Mouse (Mus musculus): ENCODE measurements at regions not wholly inside any gene's neighbourhood (a gene's known extent, or its start where the extent isn't known, plus 50 kb on each side); places are given as distances from the start of the nearest gene placed in this dataset.

GRCm38 (mm10) chr15:42364979-42365378, 2230.8 kb downstream of the 9330182O14Rik start:
- TF ChIP-seq CTCF (IDR thresholded peaks at IDR 0.05; ENCODE audit: low read depth), result no peak
- no peak for TF ChIP-seq EP300 (IDR thresholded peaks at IDR 0.05; ENCODE audit: low read depth)

Measured in liver, postnatal 0 days (tissue).